Mouse (Mus musculus) ES-E14 (cell line): ENCODE measurements around the gene Fkbp10.

Experiments
- CHD2 ChIP-seq: IDR thresholded peaks from 2 replicates; pipeline ENCODE4 v1.6.1; 2014; ENCODE audit warnings: mild to moderate bottlenecking, low read depth, low read length, inconsistent platforms
- MAFK ChIP-seq: IDR thresholded peaks from 2 replicates; pipeline ENCODE4 v1.6.1; 2014; ENCODE audit warnings: mild to moderate bottlenecking, low read depth, low read length, inconsistent platforms; ENCODE audit not compliant: insufficient read depth
- ZC3H11A ChIP-seq: IDR thresholded peaks from 2 replicates; pipeline ENCODE4 v1.6.1; 2012; ENCODE audit warnings: low read depth, mild to moderate bottlenecking, inconsistent platforms, low read length, borderline replicate concordance
- ZNF384 ChIP-seq: IDR thresholded peaks from 2 replicates; pipeline ENCODE4 v1.6.1; 2012; ENCODE audit warnings: low read depth, low read length, inconsistent platforms

DNA sequence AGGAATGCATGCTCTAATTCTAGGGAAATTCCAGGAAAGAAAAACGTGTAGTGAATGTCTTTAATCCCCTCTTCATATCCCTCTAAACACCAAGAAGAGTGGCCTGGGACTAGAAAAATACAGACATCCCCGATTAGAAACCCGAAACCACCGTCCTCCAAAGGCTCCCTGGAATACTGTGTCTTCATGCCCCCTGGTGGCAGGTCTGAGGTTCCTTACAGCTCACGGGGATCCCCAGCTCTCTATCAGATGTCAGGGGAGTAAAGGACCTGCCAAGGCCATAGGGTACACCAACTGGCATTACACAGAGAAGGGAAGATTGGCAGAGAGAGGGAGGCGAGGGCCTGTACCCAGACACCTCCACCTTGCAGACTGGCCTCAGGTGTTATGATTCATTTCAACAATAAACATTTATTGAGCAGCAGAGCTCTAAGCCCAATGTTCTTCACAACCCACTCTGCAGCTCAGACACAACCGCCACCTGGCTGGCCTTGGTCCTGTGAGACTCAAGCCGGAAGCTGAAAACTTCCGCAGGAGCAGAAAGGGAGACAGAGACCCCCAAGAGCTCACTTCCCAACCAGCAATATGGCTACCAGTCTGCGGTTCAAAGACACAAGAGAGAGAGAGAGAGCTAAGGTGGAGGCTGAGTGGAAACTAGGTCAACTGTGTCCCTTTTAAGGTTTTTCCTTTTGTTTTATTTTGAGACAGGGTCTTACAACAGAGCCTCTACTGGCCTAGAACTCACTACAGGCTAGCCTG is 7.2 kb upstream of the Fkbp10 start:
- TF ChIP-seq ZNF384, result no peak
- TF ChIP-seq ZC3H11A, result no peak
- TF ChIP-seq MAFK, result no peak
- TF ChIP-seq CHD2, result no peak
